ENCODE assay signal across 28 mouse cellular contexts in the genomic region with DNA sequence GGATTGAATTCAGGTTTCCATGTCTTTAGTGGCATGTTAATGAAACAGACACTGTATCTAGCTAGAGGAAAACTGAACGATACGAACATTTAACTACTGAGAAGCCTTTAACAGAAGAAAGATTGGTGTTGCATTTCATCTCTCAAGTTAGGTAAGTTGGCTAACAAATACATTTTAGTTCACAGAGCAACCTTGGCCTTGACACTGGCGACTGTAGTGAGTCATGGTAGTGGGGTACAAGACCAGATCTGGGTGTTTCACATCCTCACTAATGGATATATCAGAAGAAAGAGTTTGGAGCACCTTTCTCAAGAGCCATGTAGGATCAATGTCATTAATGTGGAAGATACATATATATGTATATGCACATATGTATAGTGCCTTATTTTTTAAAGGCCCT. TPM values are rescaled to one million over a fixed set of nuclear protein-coding genes. Genes with fewer than 3 reads are reported as not detected.
DNase-seq lines count a peak whose midpoint lies in the region; ATAC-seq and TF ChIP-seq lines count a peak whose summit lies in the region.
"Had no signal": no experiment of that assay in that cellular context is flagged by ENCODE, and none has a peak within 500 bp of the region (broad histone marks: within the 10 kb centered on the region; RNA-seq: fewer than 3 reads in every experiment).

No protein-coding gene starts in this region.

- H3K9ac ChIP-seq in heart, embryonic 13.5 days: peak overlapping the region; percentile 99
- no peak overlapping the region for H3K9ac ChIP-seq in heart, adult 2 months (ENCODE audit: low read depth, low read length)
- H3K9ac ChIP-seq in lung, embryonic 14.5 days: no peak overlapping the region
- H3K9ac ChIP-seq: embryonic facial prominence, embryonic 13.5 days; forebrain, embryonic 15.5 days; kidney, embryonic 15.5 days; limb, embryonic 12.5 days; liver, embryonic 15.5 days; midbrain, embryonic 15.5 days; neural tube, embryonic 15.5 days had no signal

- intact Hi-C loops in gastrocnemius, adult 2 months (cut with DNase I): loop anchor here (5.0 to 10.0 kb wide), 2 partner anchors 119 to 527 kb away; partner anchors contain the start of gene 1700064H15Rik
- intact Hi-C loops in heart, adult 2 months (cut with DNase I): loop anchor here (5.0 to 10.0 kb wide), 4 partner anchors 79 to 527 kb away; partner anchors contain the start of genes 1700064H15Rik and Hps3

- H3K4me2 ChIP-seq in heart, embryonic 13.5 days: peak overlapping the region; percentile 79
- peak overlapping the region; percentile 75 for H3K4me2 ChIP-seq in lung, embryonic 14.5 days
- H3K4me2 ChIP-seq: embryonic facial prominence, embryonic 13.5 days; forebrain, embryonic 15.5 days; kidney, embryonic 15.5 days; limb, embryonic 12.5 days; liver, embryonic 15.5 days; midbrain, embryonic 15.5 days; neural tube, embryonic 15.5 days had no signal

- DNase-seq in gastrocnemius, adult 2 months: no peak
- no peak for DNase-seq in gastrocnemius, postnatal 10 days
- no peak for DNase-seq in heart, adult 2 months
- DNase-seq in lung, embryonic 14.5 days: no peak
- no peak for DNase-seq in lung, postnatal 36 days
- no peak for DNase-seq in embryo, embryonic 11 days
- DNase-seq: cerebellum, adult 11-12 months; cerebellum, adult 9-11 months; kidney, adult 18-20 months; kidney, postnatal 25 days; lung, postnatal 14 days; retina, postnatal 1 day; right cerebral cortex, postnatal 14 days; thymus, postnatal 4 days had no signal

- no peak for TF ChIP-seq POLR2A in heart, adult 2 months (IDR thresholded peaks at IDR 0.05; ENCODE audit: insufficient read depth, low read depth, low read length)

- 67% methylated on average over 3 of the region's 3 CpGs for WGBS in heart, embryonic 13.5 days
- WGBS in heart, adult 2 months: 87% methylated on average over 3 of the region's 3 CpGs
- WGBS in lung, embryonic 14.5 days: 94% methylated on average over 3 of the region's 3 CpGs

- no peak for ATAC-seq in heart, embryonic 13.5 days (ENCODE audit: extremely low read depth, insufficient number of reproducible peaks, low FRiP score, low TSS enrichment)
- ATAC-seq in lung, embryonic 14.5 days (ENCODE audit: insufficient read depth): no peak
- ATAC-seq: activated CD4-positive, CD25-positive, alpha-beta regulatory T cell, adult 4 months; forebrain, embryonic 15.5 days; hindbrain, embryonic 16.5 days; midbrain, embryonic 15.5 days had no signal

- H3K9me3 ChIP-seq in heart, embryonic 13.5 days: no peaks in the 10 kb centered on the region
- no peaks in the 10 kb centered on the region for H3K9me3 ChIP-seq in lung, embryonic 14.5 days (ENCODE audit: low read depth, low read length)
- H3K9me3 ChIP-seq: embryonic facial prominence, embryonic 13.5 days; forebrain, embryonic 10.5 days; forebrain, embryonic 15.5 days; kidney, embryonic 15.5 days; limb, embryonic 12.5 days; liver, embryonic 15.5 days; midbrain, embryonic 10.5 days; midbrain, embryonic 15.5 days; neural tube, embryonic 15.5 days had no signal

- H3K4me3 ChIP-seq in gastrocnemius, adult 2 months: no peak overlapping the region
- peak overlapping the region; percentile 95 for H3K4me3 ChIP-seq in heart, embryonic 13.5 days
- no peak overlapping the region for H3K4me3 ChIP-seq in heart, adult 2 months
- no peak overlapping the region for H3K4me3 ChIP-seq in lung, embryonic 14.5 days (ENCODE audit: low read depth, low read length)
- H3K4me3 ChIP-seq: embryonic facial prominence, embryonic 13.5 days; forebrain, embryonic 10.5 days; forebrain, embryonic 15.5 days; kidney, embryonic 15.5 days; layer of hippocampus, adult 2 months; left cerebral cortex, adult 2 months; limb, embryonic 12.5 days; liver, embryonic 15.5 days; midbrain, embryonic 10.5 days; midbrain, embryonic 15.5 days; neural tube, embryonic 15.5 days had no signal

- peaks cover 4% of the 10 kb centered on the region for H3K79me2 ChIP-seq in heart, adult 2 months (replicated peaks; ENCODE audit: control insufficient read depth, insufficient read depth, low read length)

- TF ChIP-seq CTCF in gastrocnemius, adult 2 months (IDR thresholded peaks at IDR 0.05): no peak
- TF ChIP-seq CTCF in heart, adult 2 months (IDR thresholded peaks at IDR 0.05): no peak
- TF ChIP-seq CTCF in lung, embryonic 14.5 days (IDR thresholded peaks at IDR 0.05; ENCODE audit: low read depth): no peak

- H3K36me3 ChIP-seq in heart, embryonic 13.5 days: peaks cover 61% of the 10 kb centered on the region
- peaks cover 18% of the 10 kb centered on the region for H3K36me3 ChIP-seq in heart, adult 2 months (ENCODE audit: control insufficient read depth, insufficient read depth, low read length)
- peaks cover 50% of the 10 kb centered on the region for H3K36me3 ChIP-seq in lung, embryonic 14.5 days (ENCODE audit: insufficient read depth)
- H3K36me3 ChIP-seq: midbrain, embryonic 15.5 days had no signal

- H3K27me3 ChIP-seq in heart, embryonic 13.5 days (replicated peaks): no peaks in the 10 kb centered on the region
- H3K27me3 ChIP-seq in heart, adult 2 months (ENCODE audit: control insufficient read depth, insufficient read depth, low read length): no peaks in the 10 kb centered on the region
- no peaks in the 10 kb centered on the region for H3K27me3 ChIP-seq in lung, embryonic 14.5 days (ENCODE audit: insufficient read depth, low read length)
- H3K27me3 ChIP-seq: forebrain, embryonic 15.5 days; kidney, embryonic 15.5 days; limb, embryonic 12.5 days; liver, embryonic 15.5 days; midbrain, embryonic 15.5 days; neural tube, embryonic 15.5 days had no signal

- no peak for TF ChIP-seq EP300 in heart, adult 2 months (IDR thresholded peaks at IDR 0.05; ENCODE audit: insufficient read depth, low read depth, low read length)

- H3K27ac ChIP-seq in gastrocnemius, adult 2 months: peak overlapping the region; percentile 21; the same call in 1 of the 2 replicates
- peak overlapping the region; percentile 96 for H3K27ac ChIP-seq in heart, embryonic 13.5 days (replicated peaks)
- no peak overlapping the region for H3K27ac ChIP-seq in heart, adult 2 months
- H3K27ac ChIP-seq in lung, embryonic 14.5 days (ENCODE audit: low read depth): no peak overlapping the region
- H3K27ac ChIP-seq: embryonic facial prominence, embryonic 13.5 days; forebrain, embryonic 10.5 days; forebrain, embryonic 15.5 days; kidney, embryonic 15.5 days; layer of hippocampus, adult 2 months; left cerebral cortex, adult 2 months; limb, embryonic 12.5 days; liver, embryonic 15.5 days; midbrain, embryonic 10.5 days; midbrain, embryonic 15.5 days; neural tube, embryonic 15.5 days had no signal

- H3K4me1 ChIP-seq in heart, embryonic 13.5 days: peaks cover 71% of the 10 kb centered on the region
- H3K4me1 ChIP-seq in heart, adult 2 months (ENCODE audit: control insufficient read depth, insufficient read depth, low read length): peaks cover 3% of the 10 kb centered on the region
- no peaks in the 10 kb centered on the region for H3K4me1 ChIP-seq in lung, embryonic 14.5 days (ENCODE audit: insufficient read depth)

RNA-seq across cellular contexts. Expression of gene Gyg, which starts 3.5 kb away (rescaled TPM):
- total RNA-seq in gastrocnemius, adult 2 months (2021): 100 to 1,000 TPM; 437 to 466 TPM
- 100 to 1,000 TPM; 142 to 157 TPM for total RNA-seq in gastrocnemius, postnatal 10 days (2021)
- polyA plus RNA-seq in heart, embryonic 13.5 days (2015; fragmentation: Nextera tagmentation; extraction: Ambion mirVana): 686 and 787 TPM in 2 replicates
- total RNA-seq in heart, adult 2 months (2021): 100 to 1,000 TPM; 145 to 161 TPM
- 114 and 195 TPM in 2 replicates for polyA plus RNA-seq in heart, adult 2 months (2012; rRNA removed)
- 360 TPM in 2 replicates for polyA plus RNA-seq in lung, embryonic 14.5 days (2014; fragmentation: Nextera tagmentation; extraction: Ambion mirVana)

Comparison
In these comparisons a context has a peak if more than half of its experiments do, and no peak if none do; other contexts are left out.
1. H3K27ac ChIP-seq: peak in gastrocnemius, adult 2 months (single experiment) and heart, embryonic 13.5 days (single experiment); none in heart, adult 2 months (single experiment) and lung, embryonic 14.5 days (single experiment).